In the genomic region with DNA sequence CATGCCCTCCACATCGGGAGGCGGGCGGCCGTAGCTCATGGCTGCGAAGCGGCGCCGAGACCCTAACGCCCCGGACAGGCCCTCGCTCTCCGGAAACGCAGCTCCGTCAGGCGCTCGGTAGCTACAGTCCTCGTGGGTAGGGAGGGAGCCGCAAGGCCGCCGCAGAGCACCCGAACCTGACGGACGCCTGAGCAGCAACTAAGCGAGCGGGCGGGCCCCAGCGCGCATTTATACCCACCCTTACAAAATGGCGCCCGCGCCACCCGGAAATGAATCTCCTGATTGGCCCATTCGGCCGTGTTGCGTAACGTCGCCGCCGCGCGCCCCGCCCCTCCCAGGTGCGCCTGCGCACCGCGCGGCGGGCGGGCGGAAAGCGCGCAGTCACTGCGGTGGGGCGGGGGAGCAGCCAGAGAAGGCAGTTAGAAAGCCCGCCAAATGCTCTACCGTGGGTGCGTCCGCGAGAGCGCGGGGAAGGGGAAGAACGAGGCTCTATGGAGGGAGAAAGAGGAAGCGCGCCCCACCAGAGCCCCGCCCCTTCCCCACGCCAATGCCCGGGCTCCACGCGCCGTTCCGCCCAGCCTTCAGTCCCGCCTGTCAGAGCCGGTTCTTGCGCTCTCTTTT, we compare ENCODE assay signal across 8 mouse cellular contexts. TPM values are rescaled to one million over a fixed set of nuclear protein-coding genes. Genes with fewer than 3 reads are reported as not detected.
DNase-seq lines count a peak whose midpoint lies in the region; ATAC-seq and TF ChIP-seq lines count a peak whose summit lies in the region.

Gene Srsf2 (minus strand): TSS at position 204 of the 621 bp plus-strand sequence.

- H3K27ac ChIP-seq in heart, embryonic 12.5 days (ENCODE audit: poor library complexity, severe bottlenecking), result peak within 1 kb of the TSS; percentile 99
- peak within 1 kb of the TSS; percentile 99 for H3K27ac ChIP-seq in liver, embryonic 12.5 days
- peak within 1 kb of the TSS; percentile 100 for H3K27ac ChIP-seq in stomach, embryonic 15.5 days

- under 1% methylated on average over 71 of the region's 74 CpGs for WGBS in heart, embryonic 12.5 days
- WGBS in liver, embryonic 12.5 days (ENCODE audit: insufficient replicate concordance), result under 1% methylated on average over 72 of the region's 74 CpGs
- WGBS in stomach, embryonic 15.5 days, result under 1% methylated on average over 70 of the region's 74 CpGs

- no peak for TF ChIP-seq CTCF in C2C12 (IDR thresholded peaks at IDR 0.05; ENCODE audit: control insufficient read depth, insufficient read depth, insufficient read length)
- no peak for TF ChIP-seq CTCF in brain, embryonic 14.5 days (IDR thresholded peaks at IDR 0.05; ENCODE audit: borderline replicate concordance, extremely low read depth, insufficient read depth, insufficient read length)

- peak; percentile 98 for TF ChIP-seq POLR2A in brain, embryonic 14.5 days (IDR thresholded peaks at IDR 0.05; ENCODE audit: borderline replicate concordance, extremely low read depth, insufficient read depth, insufficient read length, poor library complexity, severe bottlenecking)

- peak within 1 kb of the TSS; percentile 96 for H3K9ac ChIP-seq in heart, embryonic 12.5 days
- peak within 1 kb of the TSS; percentile 99 for H3K9ac ChIP-seq in liver, embryonic 12.5 days
- H3K9ac ChIP-seq in stomach, embryonic 15.5 days, result peak within 1 kb of the TSS; percentile 90

- DNase-seq in brain, embryonic 14.5 days (ENCODE audit: low read depth), result peak; percentile 98
- DNase-seq in kidney, postnatal 10 days, result peak; percentile 97
- DNase-seq in natural killer cell, adult 2 months (ENCODE audit: low spot score in 2 of 2), result peak; percentile 96 to 97

- peak within 1 kb of the TSS; percentile 98 for H3K4me3 ChIP-seq in C2C12 (ENCODE audit: insufficient read depth, poor library complexity, severe bottlenecking)
- H3K4me3 ChIP-seq in erythroblast, embryonic 14.5 days (replicated peaks), result peak within 1 kb of the TSS; percentile 79
- H3K4me3 ChIP-seq in heart, embryonic 12.5 days, result peak within 1 kb of the TSS; percentile 94
- peak within 1 kb of the TSS; percentile 99 for H3K4me3 ChIP-seq in liver, embryonic 12.5 days
- peak within 1 kb of the TSS; percentile 92 for H3K4me3 ChIP-seq in stomach, embryonic 15.5 days (replicated peaks)

- peak within 1 kb of the TSS; percentile 88 for H3K4me2 ChIP-seq in heart, embryonic 12.5 days
- H3K4me2 ChIP-seq in liver, embryonic 12.5 days, result peak within 1 kb of the TSS; percentile 91
- H3K4me2 ChIP-seq in stomach, embryonic 15.5 days, result peak within 1 kb of the TSS; percentile 68

- peaks cover 49% of the 10 kb centered on the region for H3K4me1 ChIP-seq in erythroblast, embryonic 14.5 days (ENCODE audit: control insufficient read depth)
- H3K4me1 ChIP-seq in heart, embryonic 12.5 days (replicated peaks), result peaks cover 31% of the 10 kb centered on the region
- H3K4me1 ChIP-seq in liver, embryonic 12.5 days, result peaks cover 51% of the 10 kb centered on the region
- H3K4me1 ChIP-seq in stomach, embryonic 15.5 days, result peaks cover 2% of the 10 kb centered on the region; the same call in 1 of the 2 replicates

- H3K79me2 ChIP-seq in C2C12 (ENCODE audit: control insufficient read depth, insufficient read depth), result peaks cover 86% of the 10 kb centered on the region

- H3K79me3 ChIP-seq in C2C12 (ENCODE audit: low read depth), result peaks cover 56% of the 10 kb centered on the region

- no peaks in the 10 kb centered on the region for H3K9me3 ChIP-seq in erythroblast, embryonic 14.5 days (ENCODE audit: control insufficient read depth, low read length)
- no peaks in the 10 kb centered on the region for H3K9me3 ChIP-seq in heart, embryonic 12.5 days (replicated peaks)
- H3K9me3 ChIP-seq in liver, embryonic 12.5 days (replicated peaks), result no peaks in the 10 kb centered on the region
- H3K9me3 ChIP-seq in stomach, embryonic 15.5 days, result no peaks in the 10 kb centered on the region

- no peaks in the 10 kb centered on the region for H3K27me3 ChIP-seq in C2C12 (ENCODE audit: control insufficient read depth, insufficient read depth, insufficient read length)
- H3K27me3 ChIP-seq in erythroblast, embryonic 14.5 days (ENCODE audit: control insufficient read depth), result no peaks in the 10 kb centered on the region
- H3K27me3 ChIP-seq in heart, embryonic 12.5 days (replicated peaks), result no peaks in the 10 kb centered on the region
- no peaks in the 10 kb centered on the region for H3K27me3 ChIP-seq in liver, embryonic 12.5 days (replicated peaks)
- no peaks in the 10 kb centered on the region for H3K27me3 ChIP-seq in stomach, embryonic 15.5 days (replicated peaks)

- H3K36me3 ChIP-seq in C2C12 (ENCODE audit: control insufficient read depth, insufficient read depth), result peaks cover 56% of the 10 kb centered on the region
- peaks cover 48% of the 10 kb centered on the region for H3K36me3 ChIP-seq in erythroblast, embryonic 14.5 days (ENCODE audit: control insufficient read depth)
- peaks cover 35% of the 10 kb centered on the region for H3K36me3 ChIP-seq in heart, embryonic 12.5 days
- peaks cover 41% of the 10 kb centered on the region for H3K36me3 ChIP-seq in liver, embryonic 12.5 days
- peaks cover 11% of the 10 kb centered on the region; the same call in 1 of the 2 replicates for H3K36me3 ChIP-seq in stomach, embryonic 15.5 days

- H3ac ChIP-seq in C2C12 (ENCODE audit: control insufficient read depth, insufficient read length, low read depth), result peak within 1 kb of the TSS; percentile 94

- peak; percentile 90 for ATAC-seq in heart, embryonic 12.5 days (ENCODE audit: insufficient number of reproducible peaks, low FRiP score)
- ATAC-seq in liver, embryonic 12.5 days, result peak; percentile 86
- peak; percentile 87 for ATAC-seq in stomach, embryonic 15.5 days (ENCODE audit: insufficient read depth, low FRiP score, low read depth)

TF ChIP-seq in C2C12, 6 proteins besides CTCF, POLR2A, EP300 and RAD21:
- TF ChIP-seq MYOG (IDR thresholded peaks at IDR 0.05; ENCODE audit: control insufficient read depth, extremely low read depth, insufficient read length) (no peak), CEBPB (IDR thresholded peaks at IDR 0.05; ENCODE audit: low read depth) (peak; percentile 97)

RNA-seq across cellular contexts. Expression of gene Srsf2, which starts in this region (rescaled TPM):
- 326 TPM for polyA plus RNA-seq in C2C12 (2012; fragmentation: generic; extraction: Trizol)
- 599 and 784 TPM in 2 replicates for polyA plus RNA-seq in brain, embryonic 14.5 days (2012; rRNA removed)
- polyA plus RNA-seq in erythroblast, embryonic 14.5 days (2012), result 109 and 111 TPM in 2 replicates
- polyA plus RNA-seq in heart, embryonic 12.5 days (2016; fragmentation: Nextera tagmentation; extraction: Ambion mirVana), result 605 and 640 TPM in 2 replicates
- polyA plus RNA-seq in liver, embryonic 12.5 days (2016; fragmentation: Nextera tagmentation; extraction: Ambion mirVana), result 801 and 808 TPM in 2 replicates
- polyA plus RNA-seq in stomach, embryonic 15.5 days (2015; fragmentation: Nextera tagmentation; extraction: Ambion mirVana), result 728 and 781 TPM in 2 replicates

Comparison
In these comparisons a context has a peak if more than half of its experiments do, and no peak if none do; other contexts are left out.
1. Peak in every context shown above with its lines: DNase-seq, ATAC-seq, H3K4me3 ChIP-seq and H3K27ac ChIP-seq.